Mouse (Mus musculus): ENCODE data around the gene Patj.

DNA sequence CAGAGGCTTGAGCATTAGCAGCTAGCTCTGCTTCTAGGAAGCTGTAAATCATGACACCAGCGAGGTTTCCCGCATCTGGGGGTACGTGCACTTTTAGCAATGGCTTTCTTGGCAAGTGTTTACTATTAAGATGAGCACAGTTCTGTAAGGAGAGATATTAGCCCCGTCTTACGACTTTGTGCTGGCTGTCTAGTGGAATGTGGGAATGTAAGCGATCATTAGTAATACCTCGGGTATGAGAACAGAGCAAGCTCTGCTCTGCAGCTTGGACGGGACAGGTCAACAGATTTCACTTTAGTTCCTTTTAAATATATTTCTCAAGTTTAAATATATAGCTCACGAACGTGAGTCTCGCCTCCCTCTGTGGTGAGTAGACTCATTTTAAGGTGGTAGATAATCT, 54.7 kb downstream of the Patj start:
- TF ChIP-seq CTCF (IDR thresholded peaks at IDR 0.05; ENCODE audit: borderline replicate concordance, insufficient read depth, low read length) (no peak), POLR2A (IDR thresholded peaks at IDR 0.05; ENCODE audit: low read depth, low read length) (no peak)

Data from embryonic fibroblast, embryonic 13.5 days (primary cell).